Mouse (Mus musculus) bone marrow macrophage, adult 2 months (primary cell): ENCODE data around the gene Tnp2. TPM values are rescaled to one million over a fixed set of nuclear protein-coding genes. Genes with fewer than 3 reads are reported as not detected.

Experiments used
- H3K27ac ChIP-seq: 2 replicates; pipeline ENCODE4 v1.5.1; 2012; ENCODE audit warnings: low read depth, low read length; ENCODE audit not compliant: insufficient read depth
- H3K4me1 ChIP-seq: 2 replicates; pipeline ENCODE4 v1.6.1; 2012; ENCODE audit warnings: low read length; ENCODE audit not compliant: control insufficient read depth, insufficient read depth
- H3K4me3 ChIP-seq: 2 replicates; pipeline ENCODE4 v1.5.1; 2012; ENCODE audit warnings: mild to moderate bottlenecking, low read length, moderate library complexity; ENCODE audit not compliant: insufficient read depth
- CTCF ChIP-seq: IDR thresholded peaks from 2 replicates; pipeline ENCODE4 v1.5.1; 2012; ENCODE audit warnings: low read depth, mild to moderate bottlenecking, low read length, moderate library complexity
- POLR2A ChIP-seq: IDR thresholded peaks from 2 replicates; pipeline ENCODE4 v1.6.1; 2012; ENCODE audit warnings: mild to moderate bottlenecking, low read depth, low read length, borderline replicate concordance
- polyA plus RNA-seq: library from polyadenylated mRNA; stranded (reverse); fragments of >200 nt; gene quantifications from 2 replicates; pipeline ENCODE4 v1.2.4, GENCODE M21; 2012; ENCODE audit not compliant: missing spikeins, insufficient read depth, insufficient read length

Gene Tnp2
- polyA plus RNA-seq, 1 experiment: not detected

- Histone ChIP-seq H3K4me3 (no peak overlapping the region), H3K27ac (peak overlapping the region; percentile 54), H3K4me1 (peaks cover 47% of the 10 kb centered on the region)
- TF ChIP-seq POLR2A (no peak), CTCF (no peak)
Observed at GRCm38 (mm10) chr16:10754521-10755296, 33.8 kb downstream of the Tnp2 start.

DNA sequence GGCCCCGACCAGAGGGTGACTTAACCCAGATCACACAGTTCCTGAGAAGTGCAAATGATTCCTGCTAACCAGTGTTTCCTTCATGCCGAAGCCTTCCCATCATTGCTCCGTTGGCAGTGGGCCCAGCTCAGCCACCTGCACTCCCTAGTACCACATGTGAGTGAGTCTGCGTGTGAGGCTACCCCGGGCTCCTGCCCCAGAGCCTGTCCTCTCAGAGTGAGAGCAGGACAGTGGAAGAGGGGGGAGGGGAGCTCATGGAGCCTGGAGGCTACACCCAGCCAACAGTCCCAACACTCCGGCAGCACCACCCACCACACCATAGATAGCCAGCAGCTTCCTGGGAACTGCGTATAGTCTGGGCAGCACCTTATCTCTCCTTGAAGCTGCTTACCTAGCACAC lies 38.6 kb downstream of the Tnp2 start:
- TF ChIP-seq CTCF (no peak), POLR2A (no peak)
- H3K4me3 ChIP-seq: no peak overlapping the region
- H3K27ac ChIP-seq: no peak overlapping the region
- peaks cover 22% of the 10 kb centered on the region for H3K4me1 ChIP-seq

- peaks cover 16% of the 10 kb centered on the region for H3K4me1 ChIP-seq
- TF ChIP-seq POLR2A: no peak
- TF ChIP-seq CTCF: no peak
- H3K27ac ChIP-seq: no peak overlapping the region
- H3K4me3 ChIP-seq: no peak overlapping the region
Observed at GRCm38 (mm10) chr16:10749226-10749625, 39.2 kb downstream of the Tnp2 start.

DNA sequence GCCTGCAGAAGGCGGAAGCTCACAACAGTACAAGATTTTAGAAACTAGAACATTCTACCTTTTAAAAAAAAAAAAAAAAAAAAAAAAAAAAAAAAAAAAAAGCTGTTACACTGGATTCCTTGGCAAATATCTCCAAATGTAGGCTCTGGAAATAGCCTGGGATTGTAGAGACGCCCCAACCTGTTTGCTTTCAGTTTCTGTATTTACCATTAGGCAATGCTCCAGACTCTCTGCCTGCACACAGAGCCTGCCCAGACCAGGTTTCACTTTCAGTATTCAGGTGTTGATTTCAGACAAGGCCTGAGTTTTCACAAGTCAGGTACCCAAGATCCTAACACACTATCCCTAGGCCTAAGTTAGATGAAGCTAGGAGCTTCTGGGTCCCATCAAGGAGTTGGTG lies 47.4 kb downstream of the Tnp2 start:
- no peak for TF ChIP-seq POLR2A
- TF ChIP-seq CTCF: no peak
- H3K27ac ChIP-seq: no peak overlapping the region
- peaks cover 20% of the 10 kb centered on the region for H3K4me1 ChIP-seq
- H3K4me3 ChIP-seq: no peak overlapping the region

- no peak overlapping the region for H3K27ac ChIP-seq
- TF ChIP-seq POLR2A (no peak), CTCF (no peak)
- peaks cover 17% of the 10 kb centered on the region for H3K4me1 ChIP-seq
- H3K4me3 ChIP-seq: no peak overlapping the region
Observed at GRCm38 (mm10) chr16:10739854-10740398, 48.5 kb downstream of the Tnp2 start.

DNA sequence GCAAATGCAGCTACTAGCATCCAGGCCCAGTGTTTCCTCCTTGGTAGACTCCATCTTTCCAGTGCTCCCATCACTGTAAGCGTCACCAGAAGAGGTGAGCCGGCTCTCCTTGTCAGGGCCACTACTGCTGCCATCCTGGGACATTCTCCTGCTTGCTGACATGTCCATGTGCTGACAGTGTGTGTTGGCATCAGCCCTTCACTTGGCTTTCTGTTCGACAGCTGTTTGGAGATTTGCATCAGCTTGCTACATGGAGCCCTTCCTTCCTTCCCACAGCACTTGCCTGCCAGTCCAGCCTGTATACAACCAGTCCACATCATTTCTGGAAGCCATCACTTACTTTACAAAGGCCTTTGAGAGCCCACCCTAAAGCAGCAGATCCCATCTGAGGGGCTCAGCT lies 49.6 kb downstream of the Tnp2 start:
- no peak overlapping the region for H3K27ac ChIP-seq
- TF ChIP-seq POLR2A (no peak), CTCF (no peak)
- no peak overlapping the region for H3K4me3 ChIP-seq
- peaks cover 17% of the 10 kb centered on the region for H3K4me1 ChIP-seq

Other genes starting within 250 kb of the Tnp2 start
- 16.1 and 18.1 TPM in 2 replicates for gene Dexi, start 245.6 kb downstream of the Tnp2 start, polyA plus RNA-seq
- 15.3 and 15.8 TPM in 2 replicates for gene Clec16a, start 243.3 kb downstream of the Tnp2 start, polyA plus RNA-seq
- gene Socs1, start 3.1 kb downstream of the Tnp2 start, polyA plus RNA-seq: 0.57 and 0.75 TPM in 2 replicates
- not detected in 2 replicates for gene Prm3, start 2.3 kb upstream of the Tnp2 start, polyA plus RNA-seq
- gene Prm2, start 7.5 kb upstream of the Tnp2 start, polyA plus RNA-seq: not detected in 2 replicates
- gene Prm1, start 17.2 kb upstream of the Tnp2 start, polyA plus RNA-seq: not detected in 2 replicates
- not detected in 2 replicates for gene Gm11172, start 24.3 kb upstream of the Tnp2 start, polyA plus RNA-seq
- gene Rmi2, start 46.4 kb upstream of the Tnp2 start, polyA plus RNA-seq: 0.33 and 0.75 TPM in 2 replicates